ENCODE assay signal across 8 mouse cellular contexts in genomic region chr2:93283481-93284293, GRCm38 (mm10). TPM values are rescaled to one million over a fixed set of nuclear protein-coding genes. Genes with fewer than 3 reads are reported as not detected.
DNase-seq lines count a peak whose midpoint lies in the region; ATAC-seq and TF ChIP-seq lines count a peak whose summit lies in the region.

No protein-coding gene starts in this region.

- H3K4me2 ChIP-seq in kidney, postnatal 0 days (ENCODE audit: low read length): no peak overlapping the region
- peak overlapping the region; percentile 13; the same call in 1 of the 2 replicates for H3K4me2 ChIP-seq in embryonic facial prominence, embryonic 14.5 days (ENCODE audit: low read depth, low read length)
- H3K4me2 ChIP-seq in stomach, embryonic 14.5 days (replicated peaks; ENCODE audit: low read depth, low read length): no peak overlapping the region

- TF ChIP-seq CTCF in kidney, postnatal 0 days (IDR thresholded peaks at IDR 0.05; ENCODE audit: low read depth): no peak

- WGBS in kidney, postnatal 0 days: 30% methylated on average over 7 of the region's 7 CpGs
- 39% methylated on average over 6 of the region's 7 CpGs for WGBS in embryonic facial prominence, embryonic 14.5 days
- WGBS in limb, embryonic 10.5 days: 64% methylated on average over 7 of the region's 7 CpGs
- WGBS in stomach, embryonic 14.5 days: 35% methylated on average over 7 of the region's 7 CpGs

- 0 out of 2 replicates have a peak, but pooled peaks have one; percentile 6 for ATAC-seq in kidney, postnatal 0 days (replicated peaks; ENCODE audit: low FRiP score, low read depth)
- ATAC-seq in embryonic facial prominence, embryonic 14.5 days (ENCODE audit: low read depth): peak; percentile 82
- peak; percentile 56; the same call in 1 of the 2 replicates for ATAC-seq in stomach, embryonic 14.5 days (ENCODE audit: insufficient number of reproducible peaks, insufficient read depth, low FRiP score, low read depth)
- ATAC-seq in megakaryocyte-erythroid progenitor cell, adult 5-6 weeks (replicated peaks; ENCODE audit: low FRiP score, low TSS enrichment, poor library complexity, severe bottlenecking): no peak

- peak overlapping the region; percentile 71 for H3K27ac ChIP-seq in kidney, postnatal 0 days
- peak overlapping the region; percentile 78 for H3K27ac ChIP-seq in embryonic facial prominence, embryonic 14.5 days (replicated peaks; ENCODE audit: low read depth, low read length)
- H3K27ac ChIP-seq in limb, embryonic 10.5 days: peak overlapping the region; percentile 63
- peak overlapping the region; percentile 55; the same call in 1 of the 2 replicates for H3K27ac ChIP-seq in stomach, embryonic 14.5 days (ENCODE audit: low read length)

- no peaks in the 10 kb centered on the region for H3K9me3 ChIP-seq in kidney, postnatal 0 days (replicated peaks; ENCODE audit: low read length)
- H3K9me3 ChIP-seq in embryonic facial prominence, embryonic 14.5 days (ENCODE audit: control insufficient read depth, low read length): no peaks in the 10 kb centered on the region
- H3K9me3 ChIP-seq in limb, embryonic 10.5 days (replicated peaks): no peaks in the 10 kb centered on the region
- no peaks in the 10 kb centered on the region for H3K9me3 ChIP-seq in stomach, embryonic 14.5 days (ENCODE audit: control insufficient read depth, low read depth, low read length)

- no peak overlapping the region for H3K9ac ChIP-seq in kidney, postnatal 0 days (ENCODE audit: low read depth, low read length)
- H3K9ac ChIP-seq in embryonic facial prominence, embryonic 14.5 days (ENCODE audit: low read depth, low read length): no peak overlapping the region
- H3K9ac ChIP-seq in stomach, embryonic 14.5 days (replicated peaks; ENCODE audit: low read depth, low read length): no peak overlapping the region

- no peak overlapping the region for H3K4me3 ChIP-seq in kidney, postnatal 0 days (replicated peaks; ENCODE audit: low read depth, low read length)
- H3K4me3 ChIP-seq in embryonic facial prominence, embryonic 14.5 days (ENCODE audit: low read depth, low read length): no peak overlapping the region
- H3K4me3 ChIP-seq in limb, embryonic 10.5 days: no peak overlapping the region
- no peak overlapping the region for H3K4me3 ChIP-seq in stomach, embryonic 14.5 days (ENCODE audit: low read depth, low read length)

- no peaks in the 10 kb centered on the region for H3K36me3 ChIP-seq in kidney, postnatal 0 days (ENCODE audit: insufficient read depth, low read length)
- H3K36me3 ChIP-seq in embryonic facial prominence, embryonic 14.5 days (ENCODE audit: control insufficient read depth, insufficient read depth, low read length): no peaks in the 10 kb centered on the region
- H3K36me3 ChIP-seq in limb, embryonic 10.5 days: no peaks in the 10 kb centered on the region
- no peaks in the 10 kb centered on the region for H3K36me3 ChIP-seq in stomach, embryonic 14.5 days (ENCODE audit: control insufficient read depth, insufficient read depth, low read length)

- peak; percentile 52 for DNase-seq in kidney, postnatal 0 days (ENCODE audit: low spot score)
- no peak for DNase-seq in kidney, postnatal 14 days
- DNase-seq in embryonic facial prominence, embryonic 14.5 days (ENCODE audit: low spot score): peak; percentile 92
- no peak for DNase-seq in limb, embryonic 10.5 days (ENCODE audit: low spot score)
- DNase-seq in ovary, postnatal 14 days (ENCODE audit: low spot score): no peak
- DNase-seq in gastrocnemius, postnatal 10 days: no peak

- peaks cover 29% of the 10 kb centered on the region for H3K4me1 ChIP-seq in kidney, postnatal 0 days (replicated peaks; ENCODE audit: insufficient read depth, low read length)
- peaks cover 56% of the 10 kb centered on the region for H3K4me1 ChIP-seq in embryonic facial prominence, embryonic 14.5 days (ENCODE audit: control insufficient read depth, insufficient read depth, low read length)
- peaks cover 74% of the 10 kb centered on the region for H3K4me1 ChIP-seq in limb, embryonic 10.5 days
- peaks cover 53% of the 10 kb centered on the region for H3K4me1 ChIP-seq in stomach, embryonic 14.5 days (ENCODE audit: control insufficient read depth, insufficient read depth, low read length)

- H3K27me3 ChIP-seq in kidney, postnatal 0 days (ENCODE audit: insufficient read depth, low read length): no peaks in the 10 kb centered on the region
- no peaks in the 10 kb centered on the region for H3K27me3 ChIP-seq in embryonic facial prominence, embryonic 14.5 days (replicated peaks; ENCODE audit: control insufficient read depth, insufficient read depth, low read length)
- no peaks in the 10 kb centered on the region for H3K27me3 ChIP-seq in limb, embryonic 10.5 days (ENCODE audit: low read depth, poor library complexity, severe bottlenecking)
- H3K27me3 ChIP-seq in stomach, embryonic 14.5 days (ENCODE audit: control insufficient read depth, insufficient read depth, low read length): no peaks in the 10 kb centered on the region

RNA-seq across cellular contexts. Expression of gene Tspan18, which starts 50.6 kb away (rescaled TPM):
- 26.4 and 29.2 TPM in 2 replicates for polyA plus RNA-seq in kidney, postnatal 0 days (2015; fragmentation: Nextera tagmentation; extraction: Ambion mirVana)
- 31.2 and 34.5 TPM in 2 replicates for polyA plus RNA-seq in embryonic facial prominence, embryonic 14.5 days (2014; fragmentation: Nextera tagmentation; extraction: Ambion mirVana)
- 9.9 and 13.4 TPM in 2 replicates for polyA plus RNA-seq in limb, embryonic 10.5 days (2016; fragmentation: Nextera tagmentation; extraction: Ambion mirVana)
- 27.6 and 30.3 TPM in 2 replicates for polyA plus RNA-seq in stomach, embryonic 14.5 days (2014; fragmentation: Nextera tagmentation; extraction: Ambion mirVana)
- 4.1 TPM in 1 of 2 replicates, not detected in the other for total RNA-seq in megakaryocyte-erythroid progenitor cell, adult 5-6 weeks (2014; fragmentation: Nextera tagmentation)
- not detected in 2 replicates for total RNA-seq in megakaryocyte-erythroid progenitor cell, adult 5-6 weeks (2017)
- 10 to 100 TPM; 14.5 to 17.8 TPM for total RNA-seq in gastrocnemius, postnatal 10 days (2021)

Comparison
In these comparisons a context has a peak if more than half of its experiments do, and no peak if none do; other contexts are left out.
1. DNase-seq: peak in kidney, postnatal 0 days (single experiment) and embryonic facial prominence, embryonic 14.5 days (single experiment); none in kidney, postnatal 14 days (single experiment), limb, embryonic 10.5 days (single experiment), ovary, postnatal 14 days (single experiment) and gastrocnemius, postnatal 10 days (single experiment).
2. Peak in every context shown above with its lines, with median percentiles within 50 percentile points of each other: H3K27ac ChIP-seq.